Mouse (Mus musculus): ENCODE measurements around the gene Klhdc3.

Klhdc3 gene

GRCm38 (mm10) chr17:46656054-46656453 lies 24.7 kb downstream of the Klhdc3 start:
- no peak for DNase-seq (ENCODE audit: low read depth)

DNA sequence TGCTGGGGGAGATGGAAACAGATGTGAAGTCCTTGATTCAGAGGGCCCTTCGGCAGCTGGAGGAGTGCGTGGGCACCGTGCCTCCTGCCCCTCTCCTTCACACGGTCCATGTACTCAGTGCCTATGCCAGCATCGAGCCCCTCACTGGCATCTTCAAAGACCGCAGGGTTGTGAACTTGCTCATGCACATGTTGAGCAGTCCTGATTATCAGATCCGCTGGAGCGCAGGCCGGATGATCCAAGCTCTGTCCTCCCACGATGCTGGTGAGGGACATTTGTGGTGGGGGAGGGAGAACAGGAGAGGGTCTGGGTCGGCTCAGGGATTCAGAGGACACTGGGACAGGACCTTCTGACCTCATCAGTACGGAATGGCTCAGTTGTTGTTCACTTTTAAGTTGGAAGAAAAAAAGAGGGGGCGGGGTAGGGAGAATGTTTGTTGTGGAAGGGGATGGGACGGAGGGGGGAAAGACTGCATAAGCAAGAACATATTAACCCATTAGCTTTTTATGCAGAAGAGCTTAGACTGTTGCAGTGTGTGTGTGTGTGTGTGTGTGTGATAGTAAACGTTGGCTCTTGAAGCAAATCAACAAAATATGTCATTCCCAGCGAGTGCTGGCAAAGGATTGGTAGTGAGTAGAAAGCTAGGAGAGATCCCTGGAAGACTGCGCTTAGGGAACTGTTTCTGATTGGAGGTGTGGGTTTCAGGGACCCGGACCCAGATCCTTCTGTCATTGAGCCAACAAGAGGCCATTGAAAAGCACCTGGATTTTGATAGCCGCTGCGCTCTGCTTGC lies 28.8 kb downstream of the Klhdc3 start:
- DNase-seq (ENCODE audit: low read depth) = no peak

DNA sequence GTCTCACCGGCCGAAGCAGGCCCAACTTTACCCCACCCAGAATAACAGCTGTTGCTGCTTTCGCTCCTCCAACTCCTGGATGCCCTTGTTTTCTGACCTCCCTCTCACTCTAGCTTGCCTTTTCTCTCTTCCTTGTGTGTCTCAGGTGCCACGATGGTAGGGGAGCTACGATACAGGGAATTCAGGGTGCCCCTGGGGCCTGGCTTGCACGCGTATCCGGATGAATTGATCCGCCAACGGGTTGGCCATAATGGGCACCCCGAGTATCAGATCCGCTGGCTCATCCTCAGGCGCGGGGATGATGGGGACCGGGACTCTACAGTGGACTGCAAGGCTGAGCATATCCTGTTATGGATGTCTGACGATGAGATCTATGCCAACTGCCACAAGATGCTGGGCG lies 29.4 kb downstream of the Klhdc3 start:
- no peak for DNase-seq (ENCODE audit: low read depth)

DNA sequence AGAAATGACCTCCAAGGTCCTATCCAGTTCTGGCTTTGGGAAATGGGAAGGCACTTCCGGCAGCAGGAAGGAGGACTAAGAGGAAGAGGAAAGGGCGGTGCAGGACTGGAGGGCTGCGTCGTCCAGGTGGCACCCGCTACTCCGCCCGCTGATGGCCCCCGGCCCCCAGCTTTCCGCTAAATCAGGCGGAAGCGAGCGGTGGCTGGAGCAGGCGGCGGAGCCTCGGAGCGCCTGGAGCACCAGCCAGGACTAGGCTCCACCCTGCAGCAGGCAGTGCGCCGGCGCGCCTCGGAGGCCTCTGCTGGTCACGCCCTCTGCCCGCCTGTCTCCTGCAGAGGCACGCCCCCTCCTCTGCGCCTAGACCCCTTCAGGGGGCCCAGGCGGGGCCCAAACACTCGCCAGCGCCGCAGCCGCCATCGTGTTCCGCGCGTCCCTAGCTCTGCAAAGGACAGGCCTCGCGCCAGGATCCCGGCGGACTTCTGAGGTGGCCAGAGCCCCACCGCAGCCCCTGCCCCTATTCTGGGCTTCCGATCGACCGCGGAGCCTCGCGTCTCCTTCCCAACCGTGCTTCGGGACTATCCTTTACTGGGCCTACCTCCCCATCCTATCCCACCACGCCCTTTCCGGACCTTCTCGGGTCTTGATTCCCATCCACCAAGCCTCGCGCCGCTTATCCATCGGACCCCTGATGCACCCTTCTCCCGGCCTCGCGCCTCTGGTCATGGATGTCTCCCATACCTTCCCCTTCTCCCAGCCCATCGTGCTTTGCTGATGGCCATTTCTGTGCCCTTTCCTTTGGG lies 30.3 kb downstream of the Klhdc3 start, which contains the start of gene Cul7:
TSS of gene Cul7 (plus strand) at position 106 of the 800 bp plus-strand sequence.
- DNase-seq (ENCODE audit: low read depth) = peak; percentile 76

DNA sequence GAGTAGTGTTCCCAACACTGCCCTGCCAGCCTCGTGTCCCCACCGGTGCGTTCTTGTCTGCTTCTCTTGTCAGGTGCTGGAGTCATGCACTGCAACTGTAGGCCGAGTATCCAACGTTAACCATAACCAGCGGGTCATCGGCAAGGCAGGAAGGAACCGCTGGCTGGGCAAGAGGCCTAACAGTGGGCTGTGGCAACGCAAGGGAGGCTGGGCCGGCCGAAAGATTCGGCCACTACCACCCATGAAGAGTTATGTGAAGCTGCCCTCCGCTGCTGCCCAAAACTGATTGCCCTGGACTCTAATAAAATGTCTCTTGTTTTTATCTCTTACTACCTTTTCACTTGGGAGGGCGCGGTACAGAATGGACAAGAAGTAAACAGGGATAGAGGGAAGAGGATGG lies 30.9 kb downstream of the Klhdc3 start:
- DNase-seq (ENCODE audit: low read depth) = no peak

GRCm38 (mm10) chr17:46648436-46648835 lies 32.3 kb downstream of the Klhdc3 start:
- no peak for DNase-seq (ENCODE audit: low read depth)

DNA sequence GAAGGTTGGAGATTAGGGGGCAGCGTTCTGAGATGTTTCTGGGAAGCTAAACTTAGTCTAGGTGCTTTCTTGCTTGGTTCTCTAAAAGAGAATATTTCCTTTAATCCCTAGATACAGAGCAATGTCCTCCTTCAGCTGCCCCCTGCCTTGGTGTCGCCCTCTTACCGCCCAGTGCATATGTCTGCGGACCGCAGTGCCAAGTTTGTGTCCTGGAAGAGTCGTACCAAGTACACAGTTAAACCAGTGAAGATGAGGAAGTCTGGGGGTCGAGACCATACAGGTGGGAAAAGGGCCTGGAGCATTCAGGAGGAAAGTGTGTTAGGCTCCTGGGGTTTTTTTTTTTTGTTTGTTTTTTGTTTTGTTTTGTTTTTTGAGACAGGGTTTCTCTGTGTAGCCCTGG lies 33.4 kb downstream of the Klhdc3 start:
- DNase-seq (ENCODE audit: low read depth) = no peak

DNA sequence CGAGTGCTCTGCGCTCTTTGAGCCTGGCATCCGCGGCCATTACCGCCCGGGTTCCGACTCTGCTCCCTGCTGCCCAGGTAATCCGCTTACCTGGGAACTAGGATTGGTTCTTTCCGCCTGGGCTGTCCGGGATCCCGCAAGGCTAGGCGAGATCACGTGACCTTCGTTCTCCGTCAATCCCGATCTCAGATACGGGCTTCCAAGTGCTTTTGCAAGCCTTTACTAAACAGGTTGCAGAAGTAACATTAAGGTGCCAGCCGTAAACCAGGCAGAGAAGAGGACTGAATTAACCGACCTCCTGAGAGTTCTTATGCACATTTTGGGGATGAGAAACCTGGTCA lies 34.4 kb downstream of the Klhdc3 start:
- DNase-seq (ENCODE audit: low read depth) = no peak

GRCm38 (mm10) chr17:46645561-46646321 lies 35.0 kb downstream of the Klhdc3 start, which contains the start of the genes Klc4 and Mrpl2:
Klc4 (minus strand) TSS chr17:46646022.
Mrpl2 (plus strand) TSS chr17:46646229.
- DNase-seq (ENCODE audit: low read depth) = peak; percentile 98

- no peak for DNase-seq (ENCODE audit: low read depth)
Measured at GRCm38 (mm10) chr17:46644916-46645475, 35.7 kb downstream of the Klhdc3 start.

DNA sequence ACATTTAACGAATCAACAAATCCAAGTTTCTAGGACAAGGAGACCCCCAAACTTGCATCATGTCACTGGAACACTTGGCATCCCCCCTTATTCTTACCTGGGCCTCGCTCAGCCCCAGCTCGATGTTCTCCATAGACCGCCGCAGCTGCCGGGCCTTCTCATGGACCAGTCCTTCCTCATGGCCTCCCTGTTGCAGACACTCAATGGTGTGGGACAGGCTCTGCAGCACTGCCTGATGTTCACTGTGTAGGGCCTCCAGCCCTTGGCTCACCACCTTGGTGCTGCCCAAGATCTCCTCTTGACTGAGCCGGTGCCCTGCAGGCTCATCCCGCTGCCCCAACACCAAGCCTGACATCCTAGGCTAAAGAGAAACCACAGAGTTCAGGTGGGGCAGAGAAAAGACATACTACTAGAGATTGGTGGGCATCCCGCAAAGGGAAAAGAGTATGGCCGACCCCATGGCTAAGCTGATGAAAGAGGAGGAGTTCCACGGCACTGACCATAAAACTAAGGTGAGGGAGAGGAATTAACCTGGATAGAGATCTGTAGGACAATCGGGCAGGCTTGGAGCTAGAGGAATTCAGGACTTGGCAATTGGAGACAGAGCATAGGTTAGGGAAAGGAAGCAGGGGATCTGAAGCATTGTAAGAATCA lies 36.4 kb downstream of the Klhdc3 start:
- DNase-seq (ENCODE audit: low read depth) = no peak

- DNase-seq (ENCODE audit: low read depth) = no peak
Measured at GRCm38 (mm10) chr17:46642060-46642459, 38.7 kb downstream of the Klhdc3 start.

DNA sequence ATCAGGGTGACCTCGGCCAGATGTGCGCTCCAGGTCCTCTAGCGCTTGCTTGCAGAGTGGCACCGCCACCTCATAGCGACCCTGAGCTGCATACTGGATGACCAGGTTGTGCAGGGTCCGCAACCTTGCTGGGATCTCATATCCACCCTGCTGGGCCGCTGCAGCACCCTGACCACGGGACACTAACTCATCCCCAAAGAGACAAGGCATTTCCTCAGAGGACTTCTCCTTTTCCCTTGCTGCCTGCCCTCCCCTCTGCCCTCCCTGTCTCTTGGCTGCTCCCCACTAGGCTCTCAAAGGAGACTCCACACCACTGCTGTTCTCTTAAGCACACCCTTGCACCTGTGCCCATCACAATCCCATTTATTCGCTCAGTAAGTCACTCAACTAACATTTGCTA lies 40.8 kb downstream of the Klhdc3 start:
- DNase-seq (ENCODE audit: low read depth) = no peak

DNA sequence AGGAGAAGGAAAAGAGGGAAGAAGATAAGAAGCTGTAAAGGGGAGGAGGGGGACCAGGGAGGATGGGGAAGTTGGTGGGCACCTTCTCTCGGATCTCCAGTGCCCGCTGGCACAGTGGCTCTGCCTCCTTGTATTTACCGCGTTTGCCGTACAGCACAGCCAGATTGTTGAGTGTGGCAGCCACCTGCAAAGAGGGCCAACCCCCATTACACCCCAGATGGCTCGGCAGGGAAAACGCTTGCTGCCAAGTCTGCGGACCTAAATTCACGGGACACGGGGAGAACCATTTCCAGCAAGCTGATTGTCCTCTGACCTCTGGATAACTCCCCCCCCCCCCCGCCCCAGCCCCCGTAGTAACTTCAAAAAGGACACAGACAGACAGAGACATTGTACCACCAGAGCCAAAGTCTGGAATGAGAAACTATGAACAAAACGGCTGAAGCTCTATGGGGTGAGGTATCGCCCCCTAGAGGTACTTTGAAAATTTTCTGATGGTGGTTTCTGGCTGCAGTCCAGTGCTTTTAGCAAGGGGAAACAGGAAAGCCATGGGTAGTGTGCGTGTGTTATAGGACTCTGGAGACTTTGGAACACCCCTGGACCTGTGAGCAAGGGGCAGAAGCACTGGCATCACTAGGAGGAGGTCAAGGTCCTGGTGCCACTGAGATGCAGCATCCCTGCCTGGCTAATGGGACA lies 43.7 kb downstream of the Klhdc3 start:
- DNase-seq (ENCODE audit: low read depth) = no peak

GRCm38 (mm10) chr17:46629685-46630441 lies 50.9 kb downstream of the Klhdc3 start:
- DNase-seq (ENCODE audit: low read depth) = no peak

DNA sequence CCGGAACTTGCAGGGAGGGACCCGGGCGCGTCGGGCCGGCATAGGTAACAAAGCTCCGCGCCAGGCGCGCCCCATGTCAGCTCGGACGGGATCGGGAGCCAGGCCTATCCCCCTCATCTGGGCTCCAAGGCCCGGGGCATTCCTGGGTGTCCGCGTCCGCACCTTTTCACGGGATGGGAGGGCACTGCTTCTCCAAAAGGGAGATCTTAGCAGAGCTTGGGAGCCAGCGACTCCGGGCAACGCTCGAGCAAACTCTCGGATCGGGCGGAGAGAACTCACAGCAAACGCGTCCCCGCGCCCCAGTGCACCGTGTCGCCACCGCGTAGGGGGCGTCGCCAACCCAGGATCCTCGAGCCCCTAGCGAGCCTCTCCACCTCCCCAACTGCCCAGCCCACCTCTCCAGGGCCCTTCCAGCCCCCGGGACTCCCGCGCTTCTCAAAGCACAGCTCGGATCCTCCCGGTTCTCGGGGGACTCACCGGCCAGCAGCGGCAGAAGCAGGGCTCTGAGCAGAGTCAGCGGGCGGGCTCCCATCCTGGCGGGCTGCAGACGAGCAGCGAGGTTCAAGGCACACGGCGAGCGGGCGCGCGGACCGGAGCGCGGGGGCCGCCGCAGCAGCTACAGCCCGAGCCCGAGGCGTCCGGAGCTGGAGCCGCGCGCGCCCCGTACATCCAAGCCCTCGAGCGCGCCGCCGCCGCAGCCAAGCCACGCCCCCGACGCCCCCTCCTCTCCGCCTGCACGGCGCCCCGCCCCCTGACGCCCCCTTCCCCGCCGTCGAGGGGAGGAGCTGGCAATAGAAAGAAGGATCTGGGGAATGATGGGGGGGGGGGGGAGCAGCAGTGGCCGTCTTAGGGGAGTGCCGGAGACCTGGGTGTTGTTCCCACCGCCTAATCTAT lies 51.7 kb downstream of the Klhdc3 start, which contains the start of gene Ptk7:
TSS of gene Ptk7 (minus strand) at position 714 of the 894 bp plus-strand sequence.
- DNase-seq (ENCODE audit: low read depth) = no peak

- no peak for DNase-seq (ENCODE audit: low read depth)
Measured at GRCm38 (mm10) chr17:46628471-46628790, 52.3 kb downstream of the Klhdc3 start.

GRCm38 (mm10) chr17:46627409-46627808 lies 53.3 kb downstream of the Klhdc3 start:
- no peak for DNase-seq (ENCODE audit: low read depth)

- DNase-seq (ENCODE audit: low read depth) = no peak
Measured at GRCm38 (mm10) chr17:46624598-46624997, 56.1 kb downstream of the Klhdc3 start.

Measured in c-Kit-positive CD71-positive TER-119-negative erythroid progenitor cells, embryonic 14.5 days (primary cell).